Mouse (Mus musculus): Measurements from ENCODE around the gene Abhd10. TPM values are rescaled to one million over a fixed set of nuclear protein-coding genes. Genes with fewer than 3 reads are reported as not detected.

Gene Abhd10
- total RNA-seq, 1 experiment from 2014 or later: 34.7 TPM

- ATAC-seq (replicated peaks; ENCODE audit: insufficient number of reproducible peaks, low FRiP score, low TSS enrichment, poor library complexity, severe bottlenecking): no peak
These were observed 52.6 kb downstream of the Abhd10 start for GRCm38 (mm10) chr16:45690178-45690577.

- no peak for ATAC-seq (replicated peaks; ENCODE audit: insufficient number of reproducible peaks, low FRiP score, low TSS enrichment, poor library complexity, severe bottlenecking)
These were observed 55.9 kb downstream of the Abhd10 start for GRCm38 (mm10) chr16:45686833-45687232.

- ATAC-seq (replicated peaks; ENCODE audit: insufficient number of reproducible peaks, low FRiP score, low TSS enrichment, poor library complexity, severe bottlenecking): no peak
These were observed 57.5 kb downstream of the Abhd10 start for GRCm38 (mm10) chr16:45685295-45685694.

GRCm38 (mm10) chr16:45684815-45685214 is 57.9 kb downstream of the Abhd10 start:
- ATAC-seq (replicated peaks; ENCODE audit: insufficient number of reproducible peaks, low FRiP score, low TSS enrichment, poor library complexity, severe bottlenecking): no peak

Other genes starting within 250 kb of the Abhd10 start
- gene Gm609, start 250.0 kb downstream of the Abhd10 start, total RNA-seq (2017): not detected in 3 replicates
- gene Gm17783, start 210.9 kb downstream of the Abhd10 start, total RNA-seq (2017): not detected in 3 replicates
- not detected in 3 replicates for gene Slc9c1, start 207.6 kb downstream of the Abhd10 start, total RNA-seq (2017)
- gene Gcsam, start 132.6 kb downstream of the Abhd10 start, total RNA-seq (2017): 0.58 TPM in 1 of 3 replicates, not detected in the others
- gene BC016579, start 88.9 kb downstream of the Abhd10 start, total RNA-seq (2017): not detected in 3 replicates
- gene Tmprss7, start 49.3 kb downstream of the Abhd10 start, total RNA-seq (2017): not detected in 3 replicates
- gene Tagln3, start 18.3 kb downstream of the Abhd10 start, total RNA-seq (2017): not detected in 3 replicates
- 0.87 TPM in 1 of 3 replicates, not detected in the others for gene Phldb2, start 210.6 kb upstream of the Abhd10 start, total RNA-seq (2017)